Mouse (Mus musculus) yolk sac, embryonic 10.5 days (tissue): ENCODE results near the gene Wdhd1.

ENCODE experiments used
- DNase-seq: peaks from one replicate; pipeline ENCODE4 v3.0.0-alpha.2; 2017; ENCODE audit warnings: low spot score

The Wdhd1 gene

DNA sequence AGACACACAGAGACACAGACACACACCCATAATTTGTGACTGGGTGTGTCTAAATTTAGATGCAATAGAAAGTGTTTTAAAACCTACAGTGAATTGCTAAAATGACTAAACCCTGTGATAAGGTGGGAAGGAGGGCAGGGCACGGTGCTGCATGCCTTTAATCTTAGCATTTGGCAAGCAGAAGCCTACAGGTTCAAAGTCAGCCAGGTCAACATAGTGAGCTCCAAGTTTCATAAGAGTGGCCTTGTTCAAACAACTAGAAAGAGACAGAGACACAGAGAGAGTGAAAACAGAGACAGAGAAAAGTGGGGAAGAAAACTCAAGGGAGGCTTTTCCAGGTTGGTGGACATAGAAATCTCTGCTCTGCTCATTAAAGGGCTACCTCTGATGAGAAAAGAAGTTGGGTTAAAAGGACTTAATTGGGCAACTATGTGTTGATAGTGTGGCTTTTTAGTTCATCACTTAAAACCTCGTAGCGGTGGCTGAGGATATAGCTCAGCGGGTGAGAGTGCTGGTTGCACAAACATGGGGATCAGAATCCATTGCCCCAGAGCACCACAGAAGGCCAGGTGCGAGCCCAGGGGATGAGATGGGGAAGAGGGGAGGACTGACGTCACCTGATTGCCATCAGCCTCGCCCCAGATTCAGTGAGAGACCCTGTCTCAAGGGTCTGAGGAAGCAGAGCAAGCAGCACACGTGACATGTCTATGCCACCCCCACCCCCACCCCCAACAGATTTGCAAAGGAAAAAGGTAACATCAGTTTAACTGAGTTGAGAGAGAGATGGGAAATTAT is 56.2 kb downstream of the Wdhd1 start:
- DNase-seq: no peak

DNA sequence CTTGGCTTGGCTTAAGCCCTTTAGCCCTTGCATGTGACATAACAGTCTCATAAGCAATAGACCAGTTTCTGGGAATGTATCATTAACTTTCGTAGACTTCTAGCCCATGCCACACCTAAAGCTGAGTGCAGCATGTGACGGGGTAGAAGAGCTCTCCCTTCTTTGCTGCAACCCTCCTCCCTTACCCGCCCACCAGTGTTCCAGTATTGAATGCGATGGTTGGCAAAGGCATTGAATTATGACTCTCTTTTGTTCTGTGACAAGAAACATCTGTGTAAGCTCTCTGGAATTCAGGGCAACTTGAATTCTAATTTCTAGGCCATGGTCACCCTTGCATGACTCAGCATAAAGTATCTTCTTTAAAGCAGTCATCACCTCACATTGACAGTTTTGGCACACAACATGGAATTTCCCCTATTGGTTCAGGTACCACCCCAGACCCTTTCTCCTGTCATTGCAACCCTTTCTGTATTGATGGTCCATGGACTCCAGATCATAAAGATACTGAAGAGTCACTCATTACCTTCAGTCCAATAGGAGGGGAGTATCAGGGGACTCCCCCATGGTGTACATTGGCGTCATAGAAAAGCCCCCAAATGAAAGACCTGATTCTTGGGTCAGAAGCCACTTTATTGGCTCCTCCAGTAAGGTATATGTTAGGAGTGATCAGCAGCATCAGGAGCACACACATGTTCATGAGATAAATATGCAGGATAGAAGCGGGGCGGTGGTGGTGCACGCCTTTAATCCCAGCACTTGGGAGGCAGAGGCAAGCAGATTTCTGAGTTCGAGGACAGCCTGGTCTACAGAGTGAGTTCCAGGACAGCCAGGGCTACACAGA is 57.7 kb downstream of the Wdhd1 start:
- DNase-seq: no peak

GRCm38 (mm10) chr14:47216541-47216940 is 60.1 kb downstream of the Wdhd1 start:
- DNase-seq: no peak

DNA sequence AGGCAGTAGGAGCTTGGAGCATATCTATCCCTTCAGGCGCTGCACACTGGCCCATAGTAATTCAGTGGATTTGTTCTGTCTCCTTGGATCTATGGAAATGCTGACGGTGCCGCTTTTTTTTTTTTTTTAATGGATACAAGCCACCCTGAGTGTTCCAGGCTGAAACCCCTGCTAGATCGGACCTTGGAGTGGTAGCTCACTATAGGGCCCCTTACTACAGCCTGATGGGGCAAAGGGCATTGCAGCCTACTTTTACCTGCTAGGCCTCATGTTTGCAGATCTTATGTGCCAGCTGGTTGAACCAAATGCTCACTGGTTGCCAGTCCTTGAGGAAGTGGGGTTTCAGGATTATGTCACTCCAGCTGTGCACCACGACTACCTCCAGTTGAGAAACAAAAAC is 62.3 kb downstream of the Wdhd1 start:
- DNase-seq: no peak

GRCm38 (mm10) chr14:47213305-47213704 is 63.4 kb downstream of the Wdhd1 start:
- DNase-seq: no peak

DNA sequence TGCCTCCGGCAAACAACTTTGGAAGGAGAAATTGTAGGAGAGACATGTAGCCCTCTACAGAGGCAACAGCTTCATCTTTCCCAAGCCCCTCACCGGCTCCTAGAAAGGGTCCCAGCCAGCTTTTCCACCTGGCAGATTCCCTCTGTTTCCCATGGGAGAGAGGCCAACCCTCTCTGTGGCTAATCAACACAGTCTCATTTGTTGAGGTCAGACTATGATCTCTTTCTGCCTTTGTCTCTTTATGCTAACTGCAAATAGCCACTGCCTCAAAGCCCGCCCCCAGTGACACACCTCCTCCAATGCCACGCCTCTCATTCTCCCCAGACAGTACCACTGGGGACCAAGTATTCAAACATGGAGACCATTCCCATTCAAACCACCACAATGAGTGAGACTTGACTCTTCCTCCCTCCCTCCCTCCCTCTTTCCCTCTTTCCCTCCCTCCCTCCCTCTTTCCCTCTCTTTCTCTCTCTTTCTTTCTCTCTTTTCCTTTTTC is 66.9 kb downstream of the Wdhd1 start:
- DNase-seq: no peak

GRCm38 (mm10) chr14:47208564-47209493 is 67.8 kb downstream of the Wdhd1 start:
- DNase-seq: no peak

- DNase-seq: no peak
Observed at GRCm38 (mm10) chr14:47206601-47207000, 70.1 kb downstream of the Wdhd1 start.

DNA sequence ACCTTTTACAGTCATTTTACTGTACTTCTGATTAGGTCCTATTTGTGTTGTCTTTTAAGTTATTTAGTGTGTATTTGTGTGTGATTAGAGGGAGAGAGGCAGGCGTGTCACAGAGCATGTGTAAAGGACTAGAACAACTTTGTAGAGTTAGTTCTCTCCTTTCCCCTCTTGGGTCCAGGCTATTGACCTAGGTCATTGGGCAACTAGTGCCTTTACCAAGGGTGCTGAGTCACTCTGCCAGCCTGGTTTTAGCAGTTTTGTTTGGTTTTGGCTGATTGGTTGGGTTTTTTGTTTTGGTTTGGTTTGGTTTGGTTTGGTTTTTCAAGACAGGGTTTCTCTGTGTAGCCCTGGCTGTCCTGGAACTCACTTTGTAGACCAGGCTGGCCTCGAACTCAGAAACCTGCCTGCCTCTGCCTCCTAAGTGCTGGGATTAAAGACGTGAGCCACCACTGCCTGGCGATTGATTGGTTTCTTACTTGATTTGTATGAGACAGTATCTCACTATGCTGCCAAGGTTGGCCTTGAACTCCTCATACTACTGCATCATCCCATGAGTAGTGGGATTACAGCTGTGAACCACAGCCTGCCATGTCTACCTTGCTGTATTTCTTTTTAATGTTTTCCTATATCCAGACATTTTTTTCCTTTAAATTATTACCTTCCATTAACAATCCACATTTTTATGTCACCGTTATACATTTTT is 71.2 kb downstream of the Wdhd1 start:
- no peak for DNase-seq

DNA sequence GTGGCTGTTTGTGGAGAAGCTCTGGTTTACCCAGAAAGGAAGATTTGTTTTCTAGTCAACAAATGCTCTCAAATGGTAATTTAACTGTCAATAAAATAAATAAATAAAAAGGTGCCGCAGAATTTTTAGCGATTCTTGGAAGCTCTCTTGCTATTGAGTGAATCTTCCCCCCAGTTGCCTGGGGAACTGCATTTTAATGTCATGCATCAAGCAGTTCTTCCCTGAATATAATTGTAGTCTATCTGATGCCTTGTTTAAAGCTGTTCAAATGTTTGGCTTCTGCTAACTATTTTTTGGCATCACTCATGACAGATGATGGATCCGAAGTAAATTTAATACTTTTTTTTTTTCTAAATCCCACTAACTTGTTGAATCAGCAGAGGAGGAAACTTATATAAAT is 79.3 kb downstream of the Wdhd1 start:
- DNase-seq: no peak

GRCm38 (mm10) chr14:47196711-47197110 is 79.9 kb downstream of the Wdhd1 start:
- no peak for DNase-seq

GRCm38 (mm10) chr14:47194096-47194495 is 82.6 kb downstream of the Wdhd1 start:
- no peak for DNase-seq

- DNase-seq: no peak
Observed at GRCm38 (mm10) chr14:47193506-47193905, 83.2 kb downstream of the Wdhd1 start.

DNA sequence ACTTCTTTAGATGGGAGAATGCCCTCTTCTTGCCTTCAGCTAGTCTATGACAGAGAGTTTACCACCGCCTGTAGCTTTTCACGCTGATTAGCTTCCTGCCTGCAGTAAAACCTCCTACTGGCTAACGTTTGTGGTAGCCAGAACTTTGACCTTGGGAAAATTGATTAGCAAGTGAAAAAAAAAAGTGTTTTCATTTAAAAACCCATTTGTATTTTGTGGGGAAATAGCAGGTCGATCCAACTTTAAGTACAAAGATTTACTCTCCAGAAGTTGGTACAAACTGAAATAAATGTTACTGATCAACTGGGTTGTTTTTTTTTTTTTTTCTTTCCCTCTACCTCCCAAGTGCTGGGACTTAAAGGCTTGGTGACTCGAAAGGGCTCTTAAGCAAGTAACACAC is 84.8 kb downstream of the Wdhd1 start:
- no peak for DNase-seq
